Mouse (Mus musculus): ENCODE data around the gene Oxnad1. TPM values are rescaled to one million over a fixed set of nuclear protein-coding genes. Genes with fewer than 3 reads are reported as not detected.

Oxnad1 gene
- polyA plus RNA-seq (2015; fragmentation: Nextera tagmentation; extraction: Ambion mirVana), result 9.1 and 12.1 TPM in 2 replicates

DNA sequence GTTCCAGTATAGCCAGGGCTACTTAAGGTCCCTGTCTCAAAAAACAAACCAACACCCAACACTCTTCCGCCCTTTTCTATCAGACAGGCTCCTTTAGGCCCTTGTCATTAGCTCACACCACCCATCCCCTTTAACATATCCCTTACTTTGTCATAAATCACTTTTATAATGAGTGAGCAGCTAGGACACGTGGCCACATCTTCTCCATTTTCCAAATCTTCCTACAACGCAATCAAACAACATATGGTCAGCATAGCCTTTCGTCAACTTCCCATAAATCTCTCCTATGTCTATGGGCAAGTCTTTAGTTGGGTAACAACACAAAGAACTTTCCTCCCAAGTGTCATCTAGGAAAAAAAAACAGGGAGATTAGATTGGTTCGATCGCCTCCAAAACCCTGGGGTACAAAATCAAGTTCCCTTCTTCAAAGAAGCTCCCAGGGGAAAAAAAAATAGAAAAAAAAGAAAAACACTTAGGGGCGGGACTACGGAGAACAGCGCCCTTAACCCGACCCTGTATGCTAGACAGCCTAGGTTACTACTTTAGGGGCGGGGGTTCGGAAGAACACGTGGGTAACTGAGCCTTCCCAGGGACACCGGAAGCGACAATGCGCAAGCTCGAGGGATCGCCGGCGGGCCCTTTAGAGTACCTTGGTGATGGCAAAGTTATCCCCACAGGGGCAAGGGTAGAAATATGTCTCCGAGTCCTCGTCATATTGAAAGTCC is at the start of gene Oxnad1:
Oxnad1 (plus strand) TSS at position 614 of the 725 bp plus-strand sequence.
- Histone ChIP-seq H3K4me2 (replicated peaks; ENCODE audit: low read depth, low read length) (peak within 1 kb of the TSS; percentile 70), H3K27ac (ENCODE audit: low read length) (peak within 1 kb of the TSS; percentile 83), H3K4me1 (ENCODE audit: insufficient read depth, low read depth, low read length) (0 out of 2 replicates have a peak, but pooled peaks cover 6% of the 10 kb centered on the region), H3K27me3 (replicated peaks; ENCODE audit: insufficient read depth, low read length) (no peaks in the 10 kb centered on the region), H3K9me3 (ENCODE audit: low read length) (no peaks in the 10 kb centered on the region), H3K9ac (replicated peaks; ENCODE audit: low read depth) (peak within 1 kb of the TSS; percentile 41), H3K4me3 (ENCODE audit: low read depth, low read length) (peak within 1 kb of the TSS; percentile 58), H3K36me3 (ENCODE audit: insufficient read depth, low read length) (peaks cover 16% of the 10 kb centered on the region)
- WGBS, result 2% methylated on average over 22 of the region's 22 CpGs
- ATAC-seq, result peak; percentile 93
- peak; percentile 95 for DNase-seq (ENCODE audit: low spot score)
- TF ChIP-seq CTCF (IDR thresholded peaks at IDR 0.05), result no peak
- TF ChIP-seq EP300 (IDR thresholded peaks at IDR 0.05), result peak; percentile 68

DNA sequence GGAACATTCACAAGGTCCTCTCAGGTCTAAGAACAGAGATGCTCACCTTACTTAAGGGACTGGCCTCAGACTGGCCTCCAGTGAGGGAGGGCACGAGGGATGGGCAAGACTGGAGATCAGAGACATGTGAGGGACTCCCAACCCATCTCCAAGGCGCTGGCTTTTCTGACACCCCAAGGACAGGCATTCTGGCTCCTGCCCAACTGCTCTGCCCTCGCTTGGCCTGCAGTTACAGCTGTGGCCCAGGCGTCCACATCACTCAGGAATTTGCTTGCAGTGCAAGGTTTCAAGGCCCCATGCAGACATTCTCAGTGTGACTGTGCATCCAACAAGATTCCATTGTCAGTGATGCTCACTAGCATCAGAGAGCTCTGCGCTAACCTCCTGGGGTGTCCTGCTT is 48.7 kb upstream of the Oxnad1 start:
- WGBS, result 59% methylated on average over 5 of the region's 5 CpGs
- H3K27ac ChIP-seq (ENCODE audit: low read length), result no peak overlapping the region
- no peaks in the 10 kb centered on the region for H3K9me3 ChIP-seq (ENCODE audit: low read length)
- ATAC-seq, result no peak
- no peaks in the 10 kb centered on the region for H3K27me3 ChIP-seq (replicated peaks; ENCODE audit: insufficient read depth, low read length)
- H3K4me2 ChIP-seq (replicated peaks; ENCODE audit: low read depth, low read length), result no peak overlapping the region
- DNase-seq (ENCODE audit: low spot score), result no peak
- no peaks in the 10 kb centered on the region for H3K4me1 ChIP-seq (ENCODE audit: insufficient read depth, low read depth, low read length)
- no peak overlapping the region for H3K9ac ChIP-seq (replicated peaks; ENCODE audit: low read depth)
- no peaks in the 10 kb centered on the region for H3K36me3 ChIP-seq (ENCODE audit: insufficient read depth, low read length)
- TF ChIP-seq CTCF (IDR thresholded peaks at IDR 0.05), result no peak
- TF ChIP-seq EP300 (IDR thresholded peaks at IDR 0.05), result no peak
- no peak overlapping the region for H3K4me3 ChIP-seq (ENCODE audit: low read depth, low read length)

DNA sequence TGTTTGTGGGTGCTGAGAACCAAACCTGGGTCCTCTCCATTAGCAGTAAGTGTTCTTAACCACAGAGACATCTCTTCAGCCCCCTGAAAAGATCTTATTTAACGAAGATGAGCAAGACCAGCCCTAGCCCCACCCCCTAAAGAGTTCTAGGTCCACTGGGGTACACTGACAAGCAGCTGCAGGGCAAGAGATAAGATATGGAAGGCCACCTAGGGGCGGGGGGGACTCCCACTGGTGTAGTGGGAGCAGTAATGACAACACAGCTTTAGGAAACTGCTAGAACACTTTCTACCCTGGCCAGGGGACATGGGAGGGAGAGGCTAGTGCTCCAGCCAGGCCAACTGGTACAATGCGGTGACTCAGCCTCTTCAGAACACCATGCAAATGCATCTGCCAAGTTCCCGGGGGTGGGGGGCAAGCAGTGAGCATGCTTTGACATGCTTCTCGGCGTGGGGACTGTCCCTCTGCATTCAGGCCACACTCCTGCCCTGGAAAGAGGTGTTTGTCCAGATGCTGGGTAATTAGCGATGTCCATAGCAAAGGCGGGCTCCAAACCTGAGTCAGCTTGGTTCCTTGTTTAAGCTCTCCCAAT is 47.4 kb upstream of the Oxnad1 start:
- Histone ChIP-seq H3K27ac (ENCODE audit: low read length) (no peak overlapping the region), H3K9ac (replicated peaks; ENCODE audit: low read depth) (no peak overlapping the region), H3K9me3 (ENCODE audit: low read length) (no peaks in the 10 kb centered on the region), H3K4me3 (ENCODE audit: low read depth, low read length) (no peak overlapping the region), H3K4me2 (replicated peaks; ENCODE audit: low read depth, low read length) (no peak overlapping the region), H3K36me3 (ENCODE audit: insufficient read depth, low read length) (no peaks in the 10 kb centered on the region), H3K4me1 (ENCODE audit: insufficient read depth, low read depth, low read length) (no peaks in the 10 kb centered on the region), H3K27me3 (replicated peaks; ENCODE audit: insufficient read depth, low read length) (no peaks in the 10 kb centered on the region)
- no peak; the same call in 1 of the 2 replicates for ATAC-seq
- WGBS, result 81% methylated on average over 8 of the region's 8 CpGs
- DNase-seq (ENCODE audit: low spot score), result no peak
- no peak for TF ChIP-seq EP300 (IDR thresholded peaks at IDR 0.05)
- no peak for TF ChIP-seq CTCF (IDR thresholded peaks at IDR 0.05)

DNA sequence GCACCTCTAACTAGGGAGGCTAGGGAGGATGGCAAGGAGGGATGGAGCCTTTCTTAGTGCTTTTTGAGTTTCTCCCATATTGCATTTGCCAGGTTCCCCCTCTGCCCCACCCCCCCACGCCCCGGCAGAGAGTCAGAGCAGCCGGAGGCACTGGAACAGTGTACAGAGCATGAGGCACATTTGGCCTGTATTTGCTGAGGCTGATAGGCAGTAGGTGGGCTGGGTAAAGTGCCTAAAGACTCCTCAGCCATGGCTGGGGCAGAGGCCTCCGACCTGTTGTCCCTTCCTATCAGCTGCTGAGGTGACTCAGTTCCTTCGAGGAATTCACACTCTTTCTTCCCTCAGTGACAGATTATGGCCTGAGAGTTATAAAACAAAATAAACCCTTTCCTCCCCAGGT is 43.1 kb upstream of the Oxnad1 start:
- H3K27ac ChIP-seq (ENCODE audit: low read length), result no peak overlapping the region
- TF ChIP-seq EP300 (IDR thresholded peaks at IDR 0.05) (no peak), CTCF (IDR thresholded peaks at IDR 0.05) (no peak)
- no peak overlapping the region for H3K4me2 ChIP-seq (replicated peaks; ENCODE audit: low read depth, low read length)
- 28% methylated on average over 5 of the region's 5 CpGs for WGBS
- no peaks in the 10 kb centered on the region for H3K36me3 ChIP-seq (ENCODE audit: insufficient read depth, low read length)
- H3K4me3 ChIP-seq (ENCODE audit: low read depth, low read length), result no peak overlapping the region
- H3K27me3 ChIP-seq (replicated peaks; ENCODE audit: insufficient read depth, low read length), result no peaks in the 10 kb centered on the region
- no peaks in the 10 kb centered on the region for H3K9me3 ChIP-seq (ENCODE audit: low read length)
- ATAC-seq (no peak), DNase-seq (ENCODE audit: low spot score) (no peak)
- H3K4me1 ChIP-seq (ENCODE audit: insufficient read depth, low read depth, low read length), result no peaks in the 10 kb centered on the region
- H3K9ac ChIP-seq (replicated peaks; ENCODE audit: low read depth), result no peak overlapping the region

DNA sequence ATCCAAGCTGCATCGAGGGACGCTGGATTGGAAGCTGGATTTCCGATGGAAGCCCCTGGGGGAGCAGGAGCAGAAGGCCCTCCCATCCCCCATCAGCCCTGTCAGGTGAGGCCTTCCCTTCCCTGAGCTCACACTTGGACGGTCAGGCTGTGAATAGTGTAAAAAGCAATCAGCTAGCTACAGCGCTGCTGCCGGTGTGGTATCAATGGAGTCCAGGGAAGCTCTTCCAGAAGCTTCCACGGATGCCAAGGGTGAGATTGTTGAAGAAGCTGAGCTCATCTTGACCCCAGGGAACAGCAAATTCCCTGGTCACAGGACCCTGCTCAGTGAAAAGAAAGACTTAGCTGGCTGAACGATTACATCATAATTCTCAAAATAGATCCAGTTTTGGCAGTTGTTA is 38.8 kb upstream of the Oxnad1 start:
- H3K9ac ChIP-seq (replicated peaks; ENCODE audit: low read depth), result no peak overlapping the region
- H3K4me3 ChIP-seq (ENCODE audit: low read depth, low read length), result no peak overlapping the region
- TF ChIP-seq CTCF (IDR thresholded peaks at IDR 0.05) (no peak), EP300 (IDR thresholded peaks at IDR 0.05) (no peak)
- no peak overlapping the region for H3K27ac ChIP-seq (ENCODE audit: low read length)
- DNase-seq (ENCODE audit: low spot score) (no peak), ATAC-seq (no peak)
- H3K36me3 ChIP-seq (ENCODE audit: insufficient read depth, low read length), result no peaks in the 10 kb centered on the region
- H3K27me3 ChIP-seq (replicated peaks; ENCODE audit: insufficient read depth, low read length), result no peaks in the 10 kb centered on the region
- no peaks in the 10 kb centered on the region for H3K4me1 ChIP-seq (ENCODE audit: insufficient read depth, low read depth, low read length)
- H3K9me3 ChIP-seq (ENCODE audit: low read length), result no peaks in the 10 kb centered on the region
- H3K4me2 ChIP-seq (replicated peaks; ENCODE audit: low read depth, low read length), result no peak overlapping the region
- 70% methylated on average over 8 of the region's 8 CpGs for WGBS

DNA sequence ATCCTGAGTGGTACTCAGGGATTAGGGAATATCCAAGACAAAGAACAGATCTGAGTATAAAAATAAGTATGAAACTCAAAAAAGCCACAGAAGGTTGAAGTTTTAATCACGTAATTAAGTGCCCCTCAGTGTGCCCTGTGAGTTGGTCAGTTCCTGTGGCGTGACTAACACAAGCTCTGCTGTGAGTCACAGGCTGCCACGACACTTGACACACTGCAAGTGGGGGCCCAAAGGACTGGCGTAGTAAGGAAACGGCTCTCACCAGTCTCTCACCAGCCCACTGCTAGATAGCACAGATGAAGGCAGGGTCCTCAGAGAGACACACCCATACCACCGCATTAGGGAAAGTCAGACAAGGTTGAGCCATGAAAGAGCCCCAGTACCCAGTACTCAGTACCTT is 35.0 kb upstream of the Oxnad1 start:
- no peaks in the 10 kb centered on the region for H3K4me1 ChIP-seq (ENCODE audit: insufficient read depth, low read depth, low read length)
- no peak overlapping the region for H3K4me3 ChIP-seq (ENCODE audit: low read depth, low read length)
- WGBS, result 74% methylated on average over 6 of the region's 6 CpGs

More for the DNA sequence above, 35.0 kb upstream of the Oxnad1 start:
- Histone ChIP-seq H3K4me2 (replicated peaks; ENCODE audit: low read depth, low read length) (no peak overlapping the region), H3K27ac (ENCODE audit: low read length) (no peak overlapping the region), H3K9me3 (ENCODE audit: low read length) (no peaks in the 10 kb centered on the region), H3K36me3 (ENCODE audit: insufficient read depth, low read length) (no peaks in the 10 kb centered on the region), H3K27me3 (replicated peaks; ENCODE audit: insufficient read depth, low read length) (no peaks in the 10 kb centered on the region), H3K9ac (replicated peaks; ENCODE audit: low read depth) (no peak overlapping the region)
- TF ChIP-seq EP300 (IDR thresholded peaks at IDR 0.05) (no peak), CTCF (IDR thresholded peaks at IDR 0.05) (no peak)
- DNase-seq (ENCODE audit: low spot score), result no peak
- ATAC-seq, result no peak

All from lung, postnatal 0 days (tissue).